Comparison of ENCODE assay signal across 22 mouse cellular contexts in genomic region chr1:191640146-191640545, GRCm38 (mm10).
DNase-seq lines count a peak whose midpoint lies in the region; ATAC-seq and TF ChIP-seq lines count a peak whose summit lies in the region.
"Had no signal": no experiment of that assay in that cellular context is flagged by ENCODE, and none has a peak within 500 bp of the region (broad histone marks: within the 10 kb centered on the region; RNA-seq: fewer than 3 reads in every experiment).

No protein-coding gene starts in this region.

- TF ChIP-seq CTCF in kidney, postnatal 0 days (IDR thresholded peaks at IDR 0.05; ENCODE audit: low read depth): no peak

- peak; percentile 56 for DNase-seq in kidney, adult 9 months
- no peak for DNase-seq in kidney, adult 18-20 months
- no peak for DNase-seq in kidney, postnatal 0 days (ENCODE audit: low spot score)
- no peak for DNase-seq in liver, embryonic 13.5 days
- peak; percentile 85 for DNase-seq in yolk sac, embryonic 10.5 days (ENCODE audit: low spot score)
- DNase-seq in layer of hippocampus, postnatal 14 days (ENCODE audit: low spot score in 2 of 2): no peak
- no peak for DNase-seq in urinary bladder, postnatal 36 days (ENCODE audit: low spot score in 2 of 2)
- DNase-seq: adrenal gland, postnatal 36 days; B cell, adult 2 months; cerebellum, adult 11-12 months; cerebellum, postnatal 14 days; gastrocnemius, adult 2 months; heart, postnatal 14 days; thymus, postnatal 4 days had no signal

- no peak overlapping the region for H3K4me3 ChIP-seq in kidney, postnatal 0 days (replicated peaks; ENCODE audit: low read depth, low read length)
- H3K4me3 ChIP-seq in liver, embryonic 13.5 days (replicated peaks): no peak overlapping the region
- H3K4me3 ChIP-seq: forebrain, embryonic 10.5 days; gastrocnemius, adult 2 months; heart, embryonic 12.5 days; hindbrain, embryonic 13.5 days; limb, embryonic 12.5 days; lung, embryonic 15.5 days; midbrain, embryonic 10.5 days had no signal

- H3K9ac ChIP-seq in kidney, postnatal 0 days (ENCODE audit: low read depth, low read length): no peak overlapping the region
- no peak overlapping the region for H3K9ac ChIP-seq in liver, embryonic 13.5 days
- H3K9ac ChIP-seq: heart, embryonic 12.5 days; hindbrain, embryonic 13.5 days; limb, embryonic 12.5 days; lung, embryonic 15.5 days had no signal

- no peaks in the 10 kb centered on the region for H3K27me3 ChIP-seq in kidney, postnatal 0 days (ENCODE audit: insufficient read depth, low read length)
- H3K27me3 ChIP-seq in liver, embryonic 13.5 days: no peaks in the 10 kb centered on the region
- H3K27me3 ChIP-seq: heart, embryonic 12.5 days; limb, embryonic 12.5 days; lung, embryonic 15.5 days had no signal

- peaks cover 3% of the 10 kb centered on the region; the same call in 1 of the 2 replicates for H3K4me1 ChIP-seq in kidney, postnatal 0 days (replicated peaks; ENCODE audit: insufficient read depth, low read length)
- peaks cover 14% of the 10 kb centered on the region for H3K4me1 ChIP-seq in liver, embryonic 13.5 days (replicated peaks)

- WGBS in kidney, postnatal 0 days: 70% methylated on average over 2 of the region's 2 CpGs
- WGBS in liver, embryonic 13.5 days (ENCODE audit: insufficient replicate concordance): 56% methylated on average over 2 of the region's 2 CpGs

- H3K36me3 ChIP-seq in kidney, postnatal 0 days (ENCODE audit: insufficient read depth, low read length): no peaks in the 10 kb centered on the region
- H3K36me3 ChIP-seq in liver, embryonic 13.5 days: no peaks in the 10 kb centered on the region
- H3K36me3 ChIP-seq: forebrain, embryonic 10.5 days; heart, embryonic 12.5 days; hindbrain, embryonic 13.5 days; limb, embryonic 12.5 days; lung, embryonic 15.5 days; midbrain, embryonic 10.5 days had no signal

- H3K4me2 ChIP-seq in kidney, postnatal 0 days (ENCODE audit: low read length): no peak overlapping the region
- H3K4me2 ChIP-seq in liver, embryonic 13.5 days: no peak overlapping the region
- H3K4me2 ChIP-seq: heart, embryonic 12.5 days; hindbrain, embryonic 13.5 days; limb, embryonic 12.5 days; lung, embryonic 15.5 days had no signal

- peak overlapping the region; percentile 20; the same call in 1 of the 2 replicates for H3K27ac ChIP-seq in kidney, postnatal 0 days
- peak overlapping the region; percentile 66 for H3K27ac ChIP-seq in liver, embryonic 13.5 days
- H3K27ac ChIP-seq: forebrain, embryonic 10.5 days; gastrocnemius, adult 2 months; hindbrain, embryonic 13.5 days; limb, embryonic 12.5 days; lung, embryonic 15.5 days; macrophage; midbrain, embryonic 10.5 days had no signal

- no peaks in the 10 kb centered on the region for H3K9me3 ChIP-seq in kidney, postnatal 0 days (replicated peaks; ENCODE audit: low read length)
- H3K9me3 ChIP-seq in liver, embryonic 13.5 days (replicated peaks): no peaks in the 10 kb centered on the region
- H3K9me3 ChIP-seq: forebrain, embryonic 10.5 days; heart, embryonic 12.5 days; hindbrain, embryonic 13.5 days; limb, embryonic 12.5 days; lung, embryonic 15.5 days; midbrain, embryonic 10.5 days had no signal

- ATAC-seq in kidney, postnatal 0 days (replicated peaks; ENCODE audit: low FRiP score, low read depth): peak; percentile 40
- ATAC-seq in liver, embryonic 13.5 days (ENCODE audit: low read depth): peak; percentile 59
- ATAC-seq: inflammation-experienced regulatory T-cells, adult 6 months had no signal

Comparison
In these comparisons a context has a peak if more than half of its experiments do, and no peak if none do; other contexts are left out.
1. DNase-seq: peak in kidney, adult 9 months (single experiment) and yolk sac, embryonic 10.5 days (single experiment); none in kidney, adult 18-20 months (single experiment), kidney, postnatal 0 days (single experiment), liver, embryonic 13.5 days (single experiment), layer of hippocampus, postnatal 14 days (0 of 2) and urinary bladder, postnatal 36 days (0 of 2).